Mouse (Mus musculus) erythroblast, embryonic 14.5 days (primary cell): Measurements from ENCODE around the gene Ahnak.

Experiments used
- GATA1 ChIP-seq: IDR thresholded peaks from 2 replicates; pipeline ENCODE4 v1.6.1; 2012; ENCODE audit warnings: low read length, inconsistent platforms, mixed read lengths
- TAL1 ChIP-seq: IDR thresholded peaks from 3 replicates; pipeline ENCODE4 v1.6.1; 2012; ENCODE audit warnings: low read length, inconsistent platforms, mixed read lengths

GRCm38 (mm10) chr19:9038136-9038535, 49.1 kb downstream of the Ahnak start:
- TF ChIP-seq GATA1 = no peak
- TF ChIP-seq TAL1 = no peak
